20 mouse cellular contexts compared by ENCODE assay signal in genomic region chr8:30391936-30392335, GRCm38 (mm10).
DNase-seq lines count a peak whose midpoint lies in the region; ATAC-seq and TF ChIP-seq lines count a peak whose summit lies in the region.
"Had no signal": no experiment of that assay in that cellular context is flagged by ENCODE, and none has a peak within 500 bp of the region (broad histone marks: within the 10 kb centered on the region; RNA-seq: fewer than 3 reads in every experiment).

No protein-coding gene starts in this region.

- H3K9ac ChIP-seq in hindbrain, postnatal 0 days (replicated peaks; ENCODE audit: low read length), result no peak overlapping the region
- H3K9ac ChIP-seq in hindbrain, embryonic 16.5 days (ENCODE audit: low read depth, low read length), result no peak overlapping the region
- no peak overlapping the region for H3K9ac ChIP-seq in midbrain, embryonic 14.5 days (replicated peaks; ENCODE audit: low read length)
- H3K9ac ChIP-seq in midbrain, embryonic 13.5 days (replicated peaks), result no peak overlapping the region
- H3K9ac ChIP-seq: embryonic facial prominence, embryonic 13.5 days; forebrain, embryonic 15.5 days; heart, embryonic 13.5 days; hindbrain, embryonic 15.5 days had no signal

- no peak overlapping the region for H3K4me2 ChIP-seq in hindbrain, postnatal 0 days (ENCODE audit: low read depth, low read length)
- no peak overlapping the region for H3K4me2 ChIP-seq in hindbrain, embryonic 16.5 days (ENCODE audit: low read length)
- H3K4me2 ChIP-seq in midbrain, embryonic 14.5 days (ENCODE audit: low read length), result no peak overlapping the region
- no peak overlapping the region for H3K4me2 ChIP-seq in midbrain, embryonic 13.5 days (replicated peaks)
- H3K4me2 ChIP-seq: embryonic facial prominence, embryonic 13.5 days; forebrain, embryonic 15.5 days; heart, embryonic 13.5 days; hindbrain, embryonic 15.5 days had no signal

- H3K4me1 ChIP-seq in cerebellum, adult 2 months (ENCODE audit: control insufficient read depth, insufficient read depth, low read length), result no peaks in the 10 kb centered on the region
- no peaks in the 10 kb centered on the region for H3K4me1 ChIP-seq in hindbrain, postnatal 0 days (ENCODE audit: insufficient read depth, low read length)
- H3K4me1 ChIP-seq in hindbrain, embryonic 16.5 days (ENCODE audit: control insufficient read depth, insufficient read depth, low read depth, low read length), result no peaks in the 10 kb centered on the region
- no peaks in the 10 kb centered on the region for H3K4me1 ChIP-seq in midbrain, embryonic 14.5 days (ENCODE audit: control insufficient read depth, insufficient read depth, low read length)
- H3K4me1 ChIP-seq in midbrain, embryonic 13.5 days (replicated peaks), result no peaks in the 10 kb centered on the region
- H3K4me1 ChIP-seq: embryonic facial prominence, embryonic 13.5 days; forebrain, embryonic 15.5 days; heart, embryonic 13.5 days; hindbrain, embryonic 15.5 days had no signal

- H3K27ac ChIP-seq in cerebellum, adult 2 months (ENCODE audit: insufficient read depth, low read length), result no peak overlapping the region
- H3K27ac ChIP-seq in hindbrain, postnatal 0 days, result no peak overlapping the region
- H3K27ac ChIP-seq in hindbrain, embryonic 16.5 days (ENCODE audit: low read depth, low read length), result no peak overlapping the region
- no peak overlapping the region for H3K27ac ChIP-seq in midbrain, embryonic 14.5 days (replicated peaks; ENCODE audit: low read depth, low read length)
- H3K27ac ChIP-seq in midbrain, embryonic 13.5 days, result no peak overlapping the region
- H3K27ac ChIP-seq: embryonic facial prominence, embryonic 13.5 days; forebrain, embryonic 15.5 days; heart, embryonic 13.5 days; hindbrain, embryonic 15.5 days had no signal

- DNase-seq in cerebellum, postnatal 10 days, result peak; percentile 57 to 63
- DNase-seq in cerebellum, adult 2 months, result no peak
- DNase-seq in hindbrain, postnatal 0 days (ENCODE audit: low spot score), result peak; percentile 48
- DNase-seq in midbrain, embryonic 14.5 days, result peak; percentile 37
- DNase-seq in ovary, postnatal 36 days (ENCODE audit: low spot score), result no peak
- DNase-seq: adrenal gland, adult 8-10 months; adrenal gland, postnatal 36 days; B cell, adult 2 months; cerebellum, adult 11-12 months; gastrocnemius, postnatal 36 days; heart, adult 11 months; heart, postnatal 36 days had no signal

- ATAC-seq in hindbrain, postnatal 0 days, result no peak
- ATAC-seq in hindbrain, embryonic 16.5 days, result no peak
- no peak for ATAC-seq in midbrain, embryonic 14.5 days (ENCODE audit: low FRiP score, low TSS enrichment)
- ATAC-seq in midbrain, embryonic 13.5 days, result no peak
- ATAC-seq: CD4-positive, CD25-positive, alpha-beta regulatory T cell, adult 4 months; forebrain, embryonic 15.5 days had no signal

- no peak for TF ChIP-seq CTCF in cerebellum, adult 2 months (IDR thresholded peaks at IDR 0.05; ENCODE audit: borderline replicate concordance, insufficient read depth, low read depth, low read length)
- TF ChIP-seq CTCF in hindbrain, postnatal 0 days (IDR thresholded peaks at IDR 0.05; ENCODE audit: low read depth), result no peak

- H3K27me3 ChIP-seq in cerebellum, adult 2 months (ENCODE audit: control insufficient read depth, insufficient read depth, low read length), result no peaks in the 10 kb centered on the region; the same call in 1 of the 2 replicates
- H3K27me3 ChIP-seq in hindbrain, postnatal 0 days (ENCODE audit: insufficient read depth, low read length), result no peaks in the 10 kb centered on the region
- no peaks in the 10 kb centered on the region for H3K27me3 ChIP-seq in hindbrain, embryonic 16.5 days (replicated peaks; ENCODE audit: control insufficient read depth, insufficient read depth, low read length)
- no peaks in the 10 kb centered on the region for H3K27me3 ChIP-seq in midbrain, embryonic 14.5 days (ENCODE audit: control insufficient read depth, insufficient read depth, low read length)
- H3K27me3 ChIP-seq in midbrain, embryonic 13.5 days, result no peaks in the 10 kb centered on the region
- H3K27me3 ChIP-seq: embryonic facial prominence, embryonic 13.5 days; forebrain, embryonic 15.5 days; heart, embryonic 13.5 days; hindbrain, embryonic 15.5 days had no signal

- H3K36me3 ChIP-seq in hindbrain, postnatal 0 days (ENCODE audit: insufficient read depth, low read length), result no peaks in the 10 kb centered on the region
- H3K36me3 ChIP-seq in hindbrain, embryonic 16.5 days (ENCODE audit: control insufficient read depth, insufficient read depth, low read length), result no peaks in the 10 kb centered on the region
- no peaks in the 10 kb centered on the region for H3K36me3 ChIP-seq in midbrain, embryonic 14.5 days (ENCODE audit: control insufficient read depth, insufficient read depth, low read length)
- H3K36me3 ChIP-seq in midbrain, embryonic 13.5 days, result no peaks in the 10 kb centered on the region
- H3K36me3 ChIP-seq: embryonic facial prominence, embryonic 13.5 days; forebrain, embryonic 15.5 days; G1E; heart, embryonic 13.5 days; hindbrain, embryonic 15.5 days had no signal

- no peaks in the 10 kb centered on the region for H3K9me3 ChIP-seq in hindbrain, postnatal 0 days (ENCODE audit: low read length)
- H3K9me3 ChIP-seq in hindbrain, embryonic 16.5 days (ENCODE audit: control insufficient read depth, low read length), result no peaks in the 10 kb centered on the region
- no peaks in the 10 kb centered on the region for H3K9me3 ChIP-seq in midbrain, embryonic 14.5 days (ENCODE audit: control insufficient read depth, low read length)
- no peaks in the 10 kb centered on the region for H3K9me3 ChIP-seq in midbrain, embryonic 13.5 days
- H3K9me3 ChIP-seq: embryonic facial prominence, embryonic 13.5 days; forebrain, embryonic 15.5 days; G1E; heart, embryonic 13.5 days; hindbrain, embryonic 15.5 days had no signal

- no peak overlapping the region for H3K4me3 ChIP-seq in cerebellum, adult 2 months (replicated peaks; ENCODE audit: insufficient read depth, low read depth, low read length)
- H3K4me3 ChIP-seq in hindbrain, postnatal 0 days (ENCODE audit: low read length), result no peak overlapping the region
- H3K4me3 ChIP-seq in hindbrain, embryonic 16.5 days (ENCODE audit: low read length), result no peak overlapping the region
- H3K4me3 ChIP-seq in midbrain, embryonic 14.5 days (replicated peaks; ENCODE audit: low read depth, low read length), result no peak overlapping the region
- no peak overlapping the region for H3K4me3 ChIP-seq in midbrain, embryonic 13.5 days (replicated peaks)
- H3K4me3 ChIP-seq: embryonic facial prominence, embryonic 13.5 days; forebrain, embryonic 15.5 days; heart, embryonic 13.5 days; hindbrain, embryonic 15.5 days had no signal

- no peak for TF ChIP-seq POLR2A in cerebellum, adult 2 months (IDR thresholded peaks at IDR 0.05; ENCODE audit: borderline replicate concordance, insufficient read depth, low read length)

- 29% methylated on average over 2 of the region's 2 CpGs for WGBS in cerebellum, adult 2 months
- WGBS in hindbrain, postnatal 0 days, result 61% methylated on average over 2 of the region's 2 CpGs
- WGBS in hindbrain, embryonic 16.5 days, result 72% methylated on average over 2 of the region's 2 CpGs
- 82% methylated on average over 2 of the region's 2 CpGs for WGBS in midbrain, embryonic 14.5 days
- WGBS in midbrain, embryonic 13.5 days, result 81% methylated on average over 2 of the region's 2 CpGs

Comparison
In these comparisons a context has a peak if more than half of its experiments do, and no peak if none do; other contexts are left out.
1. DNase-seq: peak in cerebellum, postnatal 10 days (2 of 2), hindbrain, postnatal 0 days (single experiment) and midbrain, embryonic 14.5 days (single experiment); none in cerebellum, adult 2 months (0 of 2) and ovary, postnatal 36 days (single experiment).